Mouse (Mus musculus): Measurements from ENCODE around the gene Ddc.
A peak's percentile ranks its signal among the peaks of the same experiment; 100 is the strongest.

Ddc gene

GRCm38 (mm10) chr11:11770691-11771090 is 127.3 kb downstream of the Ddc start:
- Histone ChIP-seq H3K27me3 (ENCODE audit: control insufficient read depth, insufficient read depth, low read length, poor library complexity, severe bottlenecking) (no peaks in the 10 kb centered on the region), H3K36me3 (ENCODE audit: control insufficient read depth, insufficient read depth, low read length, poor library complexity, severe bottlenecking) (peaks cover 12% of the 10 kb centered on the region)
- no peak for DNase-seq (ENCODE audit: low read depth, low spot score)

GRCm38 (mm10) chr11:11769281-11769680 is 128.7 kb downstream of the Ddc start:
- no peak for DNase-seq (ENCODE audit: low read depth, low spot score)
- H3K27me3 ChIP-seq (ENCODE audit: control insufficient read depth, insufficient read depth, low read length, poor library complexity, severe bottlenecking), result no peaks in the 10 kb centered on the region
- H3K36me3 ChIP-seq (ENCODE audit: control insufficient read depth, insufficient read depth, low read length, poor library complexity, severe bottlenecking), result peaks cover 12% of the 10 kb centered on the region

DNA sequence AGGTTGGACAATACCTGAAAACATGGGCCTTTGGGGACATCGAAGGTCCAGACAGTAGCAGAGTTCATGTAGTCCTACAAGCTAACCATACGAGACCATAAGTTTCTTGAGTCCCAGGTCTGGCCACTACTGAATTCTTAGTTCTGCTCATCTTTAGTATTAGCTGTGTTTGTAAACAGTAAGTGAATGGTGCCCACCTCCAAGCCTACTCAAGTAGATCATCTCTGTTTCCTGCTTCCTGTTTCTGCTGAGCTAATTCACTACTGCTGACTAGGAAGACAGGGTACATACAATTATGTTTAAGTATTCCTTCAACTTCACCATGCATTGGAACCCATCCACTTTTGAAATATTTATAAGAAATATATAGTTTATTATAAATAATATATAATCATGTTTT is 129.9 kb downstream of the Ddc start:
- Histone ChIP-seq H3K27me3 (ENCODE audit: control insufficient read depth, insufficient read depth, low read length, poor library complexity, severe bottlenecking) (no peaks in the 10 kb centered on the region), H3K36me3 (ENCODE audit: control insufficient read depth, insufficient read depth, low read length, poor library complexity, severe bottlenecking) (peaks cover 14% of the 10 kb centered on the region)
- DNase-seq (ENCODE audit: low read depth, low spot score), result peak; percentile 67

GRCm38 (mm10) chr11:11766736-11767135 is 131.2 kb downstream of the Ddc start:
- DNase-seq (ENCODE audit: low read depth, low spot score), result no peak
- peaks cover 16% of the 10 kb centered on the region for H3K36me3 ChIP-seq (ENCODE audit: control insufficient read depth, insufficient read depth, low read length, poor library complexity, severe bottlenecking)
- no peaks in the 10 kb centered on the region for H3K27me3 ChIP-seq (ENCODE audit: control insufficient read depth, insufficient read depth, low read length, poor library complexity, severe bottlenecking)

- no peaks in the 10 kb centered on the region for H3K27me3 ChIP-seq (ENCODE audit: control insufficient read depth, insufficient read depth, low read length, poor library complexity, severe bottlenecking)
- H3K36me3 ChIP-seq (ENCODE audit: control insufficient read depth, insufficient read depth, low read length, poor library complexity, severe bottlenecking), result peaks cover 18% of the 10 kb centered on the region
- DNase-seq (ENCODE audit: low read depth, low spot score), result peak; percentile 86
Observed at GRCm38 (mm10) chr11:11766105-11766504, 131.8 kb downstream of the Ddc start.

DNA sequence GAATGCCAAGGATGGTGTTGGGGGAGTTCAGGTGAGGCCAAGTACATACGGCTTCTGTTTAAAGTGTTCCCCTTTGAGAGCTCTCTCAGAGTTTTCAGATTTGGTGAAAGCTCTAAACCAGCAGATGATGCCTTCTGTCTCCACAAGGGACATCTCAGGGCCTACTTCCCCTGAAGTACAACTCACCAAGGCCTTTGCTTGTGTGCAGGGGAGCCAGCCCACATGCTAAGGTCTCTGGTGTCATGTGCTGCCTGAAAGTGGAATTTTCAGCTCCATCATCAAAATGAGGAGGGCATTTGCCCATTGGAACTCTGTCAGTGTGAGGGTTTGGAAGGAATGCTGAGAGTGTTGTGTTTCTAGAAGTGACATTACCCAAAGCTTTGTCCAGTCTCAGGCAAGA is 132.5 kb downstream of the Ddc start:
- H3K36me3 ChIP-seq (ENCODE audit: control insufficient read depth, insufficient read depth, low read length, poor library complexity, severe bottlenecking), result peaks cover 18% of the 10 kb centered on the region
- peak; percentile 55 for DNase-seq (ENCODE audit: low read depth, low spot score)

More for the DNA sequence above, 132.5 kb downstream of the Ddc start:
- H3K27me3 ChIP-seq (ENCODE audit: control insufficient read depth, insufficient read depth, low read length, poor library complexity, severe bottlenecking), result no peaks in the 10 kb centered on the region
